Mouse (Mus musculus) left cerebral cortex, adult 18-20 months (tissue): ENCODE measurements around the gene Tpi1. TPM values are rescaled to one million over a fixed set of nuclear protein-coding genes. Genes with fewer than 3 reads are reported as not detected.

ENCODE experiments used
- DNase-seq, 2 experiments: peaks; one replicate each; pipeline ENCODE4 v3.0.0; 2021 to 2022; ENCODE audit warnings: low spot score in 2 of 2, mixed read lengths in 1 of 2
- long read RNA-seq, 2 experiments: library from polyadenylated mRNA; stranded (forward); transcript quantifications; one replicate each; pipeline ENCODE4 v2.0.0; 2021
- total RNA-seq, 2 experiments: library from RNA; stranded (reverse); gene quantifications; 2 replicates each; pipeline ENCODE4 v1.2.3; 2021

The Tpi1 gene
- total RNA-seq: 100 to 1,000 TPM; 804 to 847 TPM
- long read RNA-seq, experiment 1, transcript Tpi1-205 (7 exons, 1,607 nt): major isoform, 798 of 854 reads
- long read RNA-seq, experiment 1, transcript Tpi1-203 (6 exons, 802 nt): minor isoform, 19 of 854 reads
- long read RNA-seq, experiment 1, partial matches to known transcripts: 12 of 854 reads
- long read RNA-seq, experiment 1, other reads (novel, unspliced or antisense): 21 of 854 reads
- long read RNA-seq, experiment 2, transcript Tpi1-205 (7 exons, 1,607 nt): major isoform, 664 of 701 reads
- long read RNA-seq, experiment 2, transcript Tpi1-203 (6 exons, 802 nt): minor isoform, 6 of 701 reads
- long read RNA-seq, experiment 2, partial matches to known transcripts: 13 of 701 reads
- long read RNA-seq, experiment 2, other reads (novel, unspliced or antisense): 15 of 701 reads

GRCm38 (mm10) chr6:124813933-124814332 is at the start of gene Tpi1:
Tpi1 (minus strand) TSS chr6:124814296.
- peak; percentile 86 to 90 for DNase-seq

GRCm38 (mm10) chr6:124863125-124863657 is 49.1 kb upstream of the Tpi1 start:
- no peak for DNase-seq

GRCm38 (mm10) chr6:124862406-124863124 is 48.5 kb upstream of the Tpi1 start:
- DNase-seq: peak; percentile 36 to 42

GRCm38 (mm10) chr6:124861802-124862201 is 47.7 kb upstream of the Tpi1 start:
- DNase-seq: no peak

GRCm38 (mm10) chr6:124861266-124861665 is 47.2 kb upstream of the Tpi1 start:
- peak in 1 of 2 experiments; percentile 36 for DNase-seq

- DNase-seq: peak in 1 of 2 experiments; percentile 28
Observed at GRCm38 (mm10) chr6:124860511-124860910, 46.4 kb upstream of the Tpi1 start.

GRCm38 (mm10) chr6:124859725-124860124 is 45.6 kb upstream of the Tpi1 start:
- peak; percentile 91 to 94 for DNase-seq

- no peak for DNase-seq
Observed at GRCm38 (mm10) chr6:124858561-124859318, 44.6 kb upstream of the Tpi1 start.

- peak in 1 of 2 experiments; percentile 64 for DNase-seq
Observed at GRCm38 (mm10) chr6:124857840-124858530, 43.9 kb upstream of the Tpi1 start.

GRCm38 (mm10) chr6:124856916-124857839 is 43.1 kb upstream of the Tpi1 start, which contains the start of gene P3h3:
P3h3 (minus strand) TSS chr6:124857752.
- peak; percentile 78 to 89 for DNase-seq

GRCm38 (mm10) chr6:124856321-124856720 is 42.2 kb upstream of the Tpi1 start:
- peak in 1 of 2 experiments; percentile 55 for DNase-seq

GRCm38 (mm10) chr6:124854647-124855046 is 40.6 kb upstream of the Tpi1 start:
- DNase-seq: no peak

GRCm38 (mm10) chr6:124850535-124850934 is 36.4 kb upstream of the Tpi1 start:
- DNase-seq: no peak

- DNase-seq: peak; percentile 93 to 96
Observed at GRCm38 (mm10) chr6:124847305-124847704, 33.2 kb upstream of the Tpi1 start.

GRCm38 (mm10) chr6:124840241-124841167 is 26.4 kb upstream of the Tpi1 start, which contains the start of gene Gnb3:
Gnb3 (minus strand) TSS chr6:124840275.
- no peak for DNase-seq

- no peak for DNase-seq
Observed at GRCm38 (mm10) chr6:124839805-124840204, 25.7 kb upstream of the Tpi1 start.

- no peak for DNase-seq
Observed at GRCm38 (mm10) chr6:124836411-124836810, 22.3 kb upstream of the Tpi1 start.

- DNase-seq: no peak
Observed at GRCm38 (mm10) chr6:124835531-124835930, 21.4 kb upstream of the Tpi1 start.
